Mouse (Mus musculus) embryo, embryonic 9.5 days (tissue): Measurements from ENCODE around the gene Stab1.
A peak's percentile ranks its signal among the peaks of the same experiment; 100 is the strongest.

ENCODE experiments used
- DNase-seq: peaks from one replicate; pipeline ENCODE4 v3.0.0-alpha.2; 2017; ENCODE audit errors: extremely low spot score

The Stab1 gene

DNA sequence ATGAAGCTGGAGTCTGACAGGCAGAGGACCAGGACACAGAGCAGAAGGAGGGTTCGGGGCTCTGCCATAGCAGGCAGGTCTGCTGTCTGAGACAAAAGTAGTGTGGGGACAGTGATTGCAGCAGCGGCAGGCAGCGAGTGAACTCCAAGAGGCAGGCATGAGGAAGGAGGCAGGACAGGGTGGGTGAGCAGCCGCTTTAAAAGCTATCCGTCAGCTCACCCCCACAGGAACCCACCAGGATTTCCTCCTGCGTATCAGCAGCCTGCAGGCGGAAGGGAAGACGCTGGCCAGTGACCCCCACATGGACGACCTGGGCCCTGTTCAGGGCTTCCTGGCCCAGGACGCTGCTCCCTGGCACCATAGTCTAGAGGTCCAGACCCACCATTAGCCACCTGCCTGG lies at the start of gene Stab1:
TSS of gene Stab1 (minus strand) at position 217 of the 400 bp plus-strand sequence.
- no peak for DNase-seq

DNA sequence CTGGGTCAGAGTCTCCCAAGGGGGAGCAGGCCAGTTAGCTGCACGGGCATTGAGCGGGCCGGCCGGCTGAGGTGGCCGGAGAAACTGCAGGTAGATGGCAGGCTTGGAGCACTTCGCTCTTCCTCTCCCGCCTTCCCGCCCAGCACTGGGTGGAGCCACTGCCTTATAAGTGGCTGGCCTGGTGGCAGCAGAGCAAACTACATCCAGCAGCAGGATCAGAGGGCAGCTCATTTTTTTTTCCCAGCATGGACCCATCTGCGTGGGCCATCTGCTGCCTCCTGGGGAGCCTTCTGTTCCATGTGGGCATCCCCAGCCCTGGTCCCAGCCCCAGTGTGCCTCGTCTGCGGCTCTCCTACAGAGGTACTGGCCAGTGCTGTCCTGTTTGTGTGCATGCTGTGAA lies 49.2 kb upstream of the Stab1 start, which contains the start of gene Sema3g:
TSS of gene Sema3g (plus strand) at position 195 of the 400 bp plus-strand sequence.
- peak; percentile 66 for DNase-seq

DNA sequence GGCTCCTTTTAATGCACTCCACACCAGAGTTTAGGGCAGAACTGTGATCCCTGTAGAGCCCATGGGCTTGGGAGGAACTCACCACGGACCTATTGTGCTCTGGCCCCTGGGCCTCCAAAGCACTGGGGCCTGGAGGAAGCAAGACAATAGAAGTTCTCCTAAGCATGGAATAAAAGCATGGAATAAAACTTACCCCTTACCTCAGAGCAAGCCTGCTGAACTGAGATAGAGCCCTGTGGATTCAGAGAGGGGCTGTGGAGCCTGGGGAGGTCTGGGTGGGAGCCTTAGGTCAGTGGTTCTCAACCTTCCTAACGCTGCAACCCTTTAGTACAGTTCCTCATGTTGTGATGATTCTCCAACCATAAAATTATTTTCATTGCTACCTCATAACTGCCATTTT lies 48.4 kb upstream of the Stab1 start, which contains the start of gene Nisch:
TSS of gene Nisch (minus strand) at position 101 of the 400 bp plus-strand sequence.
- no peak for DNase-seq

- peak; percentile 74 for DNase-seq
These were observed 46.9 kb upstream of the Stab1 start for GRCm38 (mm10) chr14:31215157-31216002.

DNA sequence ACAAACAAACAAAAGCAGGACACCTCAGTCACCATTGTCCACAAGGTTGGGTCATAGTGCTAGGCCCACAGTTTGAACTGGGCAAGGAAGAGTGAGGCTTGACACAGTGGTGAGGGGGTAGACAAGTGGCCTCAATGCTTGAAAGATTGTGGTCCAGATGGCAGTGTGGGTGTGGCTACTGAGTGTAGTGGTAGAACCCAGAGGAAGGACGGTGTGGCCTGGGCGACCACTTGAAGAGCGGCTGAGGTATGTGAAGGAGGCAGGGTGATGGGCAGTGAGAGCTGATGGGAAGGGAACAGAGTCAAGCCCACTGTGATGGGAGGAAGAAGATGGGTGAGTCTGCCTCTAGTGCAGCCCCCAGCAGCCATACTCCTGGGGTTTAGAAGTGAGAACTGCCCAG lies 46.2 kb upstream of the Stab1 start:
- DNase-seq = no peak

DNA sequence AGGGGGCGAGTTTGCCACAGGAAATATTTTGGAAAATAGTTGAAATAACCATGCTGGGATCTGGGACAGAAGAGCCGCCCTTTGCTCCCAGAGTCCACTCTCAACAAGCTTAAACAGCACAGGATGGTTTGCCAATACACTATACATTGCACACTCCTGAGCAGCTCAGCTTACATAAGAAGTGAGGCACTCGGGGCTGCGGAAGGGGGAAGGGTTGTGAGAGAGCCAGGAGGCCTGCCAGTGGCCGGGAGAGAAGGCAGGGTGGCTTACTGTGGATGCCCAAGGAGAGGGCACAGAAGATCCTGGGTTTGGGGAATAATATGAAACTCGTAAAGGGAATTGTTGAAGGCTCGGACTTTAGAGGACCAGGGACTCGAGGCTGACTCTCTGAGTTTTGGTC lies 45.4 kb upstream of the Stab1 start:
- DNase-seq = no peak

DNA sequence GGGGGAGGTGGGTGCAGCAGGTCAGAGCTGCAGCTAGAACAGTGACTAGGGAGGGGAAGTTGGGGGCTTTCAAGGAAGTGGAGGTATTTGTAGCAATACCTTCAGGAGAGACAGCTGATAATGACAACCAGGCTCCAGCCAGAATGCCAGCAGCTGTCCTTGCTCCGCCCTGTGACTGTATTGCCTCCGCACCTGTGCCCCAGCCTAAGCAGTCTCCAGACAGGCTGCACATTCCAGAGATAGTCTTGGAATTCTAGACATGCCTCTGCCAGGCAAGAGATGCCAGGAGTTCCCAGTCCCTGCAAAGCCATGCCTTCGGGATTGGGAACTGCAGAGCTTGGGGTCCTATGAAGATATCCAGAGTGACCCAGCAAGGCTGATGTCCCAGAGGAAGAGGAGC lies 44.1 kb upstream of the Stab1 start:
- DNase-seq = no peak

GRCm38 (mm10) chr14:31211854-31212253 lies 43.4 kb upstream of the Stab1 start:
- DNase-seq = no peak

DNA sequence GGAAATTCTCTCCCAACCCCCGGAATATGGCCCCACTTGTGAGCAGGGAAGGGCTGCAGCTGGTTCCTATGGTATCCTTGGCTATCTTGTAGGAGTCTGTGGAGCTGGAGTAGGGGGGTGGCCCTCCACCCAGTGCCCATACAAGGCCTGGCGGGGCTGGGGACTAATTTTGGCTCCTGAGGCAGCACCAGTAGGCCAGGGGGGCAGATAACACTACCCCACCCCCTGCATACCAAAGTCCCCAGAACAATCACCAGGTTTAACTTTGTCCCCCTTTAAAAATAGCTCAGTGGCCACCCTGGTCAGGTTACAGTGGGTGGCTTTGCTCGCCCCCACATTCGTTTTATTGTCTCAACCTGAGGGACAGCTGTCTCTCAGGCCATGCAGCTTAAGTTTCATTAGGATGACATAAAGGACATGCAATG lies 40.7 kb upstream of the Stab1 start:
- no peak for DNase-seq

- no peak for DNase-seq
These were observed 39.6 kb upstream of the Stab1 start, which contains the start of gene Tnnc1 for GRCm38 (mm10) chr14:31208084-31208483. Gene Tnnc1, plus strand, starts transcription at chr14:31208312.

DNA sequence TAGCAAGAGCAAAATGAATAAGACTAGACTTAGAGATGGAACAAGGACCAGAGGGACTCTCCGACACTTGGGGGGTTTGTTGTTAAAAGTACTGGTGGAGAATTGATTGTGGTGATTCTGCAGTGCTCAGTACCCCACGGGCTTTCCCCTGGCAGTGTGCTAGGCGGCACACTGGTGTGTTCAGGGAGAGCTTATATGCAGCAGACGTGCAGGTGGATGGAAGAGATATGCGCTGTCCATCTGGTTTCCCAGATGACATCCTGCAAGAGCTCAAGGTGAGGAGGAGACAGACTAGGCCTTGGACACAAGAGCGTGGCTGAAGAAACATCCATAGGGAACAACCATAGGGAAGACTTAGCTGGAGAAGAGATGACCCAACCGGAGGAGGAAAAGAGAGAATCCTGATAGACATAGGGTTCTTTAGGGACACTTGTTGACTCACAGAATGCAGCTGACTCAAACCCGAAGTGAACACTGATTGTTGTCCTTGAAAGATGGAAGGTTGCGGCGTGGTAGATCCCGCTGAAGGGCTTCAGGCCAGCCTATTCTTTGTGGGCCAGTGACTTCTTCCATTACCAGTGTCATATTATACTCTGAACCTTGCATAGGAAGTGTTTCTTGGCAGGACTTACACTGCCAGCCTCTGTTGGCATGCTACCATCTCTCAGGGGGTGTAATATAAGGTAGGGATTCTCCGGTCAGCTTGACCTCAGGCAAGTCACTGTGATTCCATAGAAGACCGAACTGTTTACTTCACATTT lies 38.8 kb upstream of the Stab1 start:
- no peak for DNase-seq

- peak; percentile 93 for DNase-seq
These were observed 38.1 kb upstream of the Stab1 start for GRCm38 (mm10) chr14:31206472-31206981.

- DNase-seq = peak; percentile 60
These were observed 37.4 kb upstream of the Stab1 start for GRCm38 (mm10) chr14:31205562-31206467.

- no peak for DNase-seq
These were observed 36.8 kb upstream of the Stab1 start for GRCm38 (mm10) chr14:31205244-31205561.

DNA sequence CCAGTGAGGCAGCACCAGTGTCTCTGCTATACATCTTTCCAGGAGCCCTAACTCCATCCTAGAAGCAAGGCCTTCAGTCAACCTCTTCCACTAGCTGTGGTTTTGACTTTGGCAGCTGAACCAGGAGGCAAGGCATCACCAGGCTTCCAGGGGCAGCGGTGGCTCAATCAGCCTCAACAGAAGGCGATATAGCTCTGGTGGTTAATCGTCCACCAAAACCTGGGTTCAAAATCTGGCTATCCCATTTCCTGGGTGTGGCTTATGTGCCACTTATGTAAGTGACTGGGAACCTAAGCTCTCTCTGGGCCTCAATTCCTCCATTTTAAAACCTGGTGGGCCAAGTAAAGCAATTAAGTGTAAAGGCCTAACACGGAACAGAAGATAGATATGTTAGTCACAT lies 36.4 kb upstream of the Stab1 start:
- no peak for DNase-seq

GRCm38 (mm10) chr14:31200038-31200437 lies 31.6 kb upstream of the Stab1 start:
- no peak for DNase-seq

DNA sequence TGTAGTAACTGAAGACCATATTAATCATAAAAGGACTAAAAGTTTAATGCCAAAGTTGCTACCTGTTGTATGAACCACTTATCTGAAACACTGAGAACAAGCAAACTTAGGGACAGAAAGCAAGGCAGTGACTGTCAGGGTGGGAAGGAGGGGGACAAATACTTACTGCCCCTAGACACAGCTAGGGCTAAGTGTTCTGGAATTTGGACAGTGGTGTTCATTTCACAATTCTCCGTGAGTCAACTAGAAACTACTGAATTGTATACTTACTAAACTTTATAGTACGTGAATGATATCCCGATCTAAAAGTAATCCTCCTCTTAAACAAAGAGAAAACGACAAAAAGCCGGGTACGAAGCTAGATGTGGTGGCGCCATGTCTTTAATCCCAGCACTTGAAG lies 31.2 kb upstream of the Stab1 start:
- DNase-seq = no peak

GRCm38 (mm10) chr14:31197547-31198516 lies 29.4 kb upstream of the Stab1 start:
- no peak for DNase-seq

GRCm38 (mm10) chr14:31195968-31196367 lies 27.5 kb upstream of the Stab1 start:
- no peak for DNase-seq

DNA sequence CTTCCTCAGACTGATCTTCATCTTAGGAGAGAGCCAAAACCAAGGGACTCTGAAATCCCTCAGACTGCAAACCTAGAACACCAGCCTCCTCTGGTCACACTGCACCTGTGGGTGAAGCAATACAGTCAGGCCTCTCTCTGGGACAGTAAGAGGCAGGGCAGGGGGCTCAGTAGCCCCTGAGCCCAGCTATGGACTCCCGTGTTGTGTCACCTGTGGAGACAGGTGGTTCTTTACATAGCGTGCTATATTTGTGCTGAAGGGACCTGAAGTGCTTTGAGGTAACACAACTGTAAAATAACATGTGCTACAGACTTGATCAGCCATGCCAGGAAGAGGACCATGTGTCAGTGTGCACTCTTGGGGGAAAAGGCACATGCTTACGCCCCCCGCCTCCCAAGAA lies 27.1 kb upstream of the Stab1 start:
- no peak for DNase-seq
